Mouse (Mus musculus): Measurements from ENCODE around the gene Samd4.

Samd4 gene

DNA sequence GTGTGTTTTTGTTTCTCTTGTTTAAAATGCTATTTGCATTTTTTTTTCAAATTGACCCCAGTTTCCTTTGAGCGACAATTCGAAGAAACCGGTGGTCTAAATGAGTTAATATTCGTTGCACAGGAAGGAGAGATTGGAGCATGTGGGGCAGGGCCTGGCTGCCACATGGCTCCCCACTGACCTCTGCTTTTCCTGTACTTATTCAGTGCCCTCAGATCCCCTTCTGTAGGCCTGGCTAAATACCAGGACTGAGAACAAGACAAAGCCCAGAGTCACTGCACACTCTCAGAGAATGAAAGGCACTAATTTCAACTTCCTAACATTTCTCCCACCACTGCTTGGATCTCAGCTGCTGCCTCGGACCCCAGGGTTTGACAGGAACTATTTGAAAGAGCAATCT lies 182.4 kb downstream of the Samd4 start:
- in situ Hi-C loops (cut with MboI, MseI), result no loop called here

DNA sequence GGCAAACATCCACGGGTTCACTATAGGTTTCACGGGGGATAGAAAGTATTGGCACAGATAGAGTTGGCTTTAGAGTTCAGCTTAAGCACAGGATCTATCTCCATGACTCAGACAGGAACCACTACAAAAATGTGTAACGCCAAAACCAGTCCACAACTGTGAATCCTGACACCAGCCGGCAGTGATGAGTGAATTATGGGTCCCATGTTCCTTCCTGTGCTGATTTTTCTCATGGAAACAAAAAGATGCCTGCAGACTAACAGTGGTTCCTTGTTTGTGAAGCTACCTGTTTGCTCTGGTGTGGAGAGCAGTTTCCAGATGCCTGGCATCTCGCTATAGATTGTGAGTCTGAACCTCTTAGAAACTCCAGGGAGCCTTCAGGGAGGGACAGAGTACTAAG lies 184.2 kb downstream of the Samd4 start:
- in situ Hi-C loops (cut with MboI, MseI), result no loop called here

GRCm38 (mm10) chr14:47074045-47074666 lies 191.5 kb downstream of the Samd4 start:
- in situ Hi-C loops (cut with MboI, MseI), result no loop called here

DNA sequence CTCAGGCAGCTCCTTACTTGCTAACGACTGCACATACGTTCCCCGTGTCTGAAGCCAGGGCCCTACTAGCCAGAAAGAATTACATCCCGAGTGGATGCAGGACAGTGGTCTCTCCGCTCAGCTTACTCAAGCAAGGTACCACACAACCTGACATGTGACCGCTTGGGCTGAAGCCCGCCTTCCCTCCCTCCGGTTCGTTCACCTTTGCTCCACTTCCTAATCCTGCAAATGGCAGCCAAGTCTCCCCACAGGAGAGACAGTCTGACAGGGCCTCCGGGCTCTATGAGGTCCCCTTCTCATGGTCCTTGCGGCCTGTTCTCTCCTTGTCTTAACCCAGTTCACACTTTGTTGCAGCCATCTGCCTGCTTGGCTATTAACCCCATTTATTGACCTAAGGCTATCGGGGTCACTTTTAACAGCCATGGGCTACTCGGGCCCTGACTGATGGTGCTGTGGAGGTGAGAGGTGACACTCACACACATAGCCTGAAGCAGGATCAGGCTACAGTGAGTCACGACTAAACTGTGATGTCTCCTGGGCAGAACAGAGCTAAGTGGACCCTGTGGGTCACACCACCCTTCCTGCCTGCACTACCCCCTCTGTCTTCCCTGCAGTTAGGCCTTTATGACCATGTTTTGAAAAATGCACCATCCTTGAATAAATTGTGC lies 192.5 kb downstream of the Samd4 start:
- in situ Hi-C loops (cut with MboI, MseI), result no loop called here

- in situ Hi-C loops (cut with MboI, MseI), result no loop called here
Observed at GRCm38 (mm10) chr14:47075856-47076255, 193.2 kb downstream of the Samd4 start.

GRCm38 (mm10) chr14:47076956-47077575 lies 194.4 kb downstream of the Samd4 start:
- in situ Hi-C loops (cut with MboI, MseI), result no loop called here

GRCm38 (mm10) chr14:47077576-47077970 lies 194.9 kb downstream of the Samd4 start:
- in situ Hi-C loops (cut with MboI, MseI), result no loop called here

DNA sequence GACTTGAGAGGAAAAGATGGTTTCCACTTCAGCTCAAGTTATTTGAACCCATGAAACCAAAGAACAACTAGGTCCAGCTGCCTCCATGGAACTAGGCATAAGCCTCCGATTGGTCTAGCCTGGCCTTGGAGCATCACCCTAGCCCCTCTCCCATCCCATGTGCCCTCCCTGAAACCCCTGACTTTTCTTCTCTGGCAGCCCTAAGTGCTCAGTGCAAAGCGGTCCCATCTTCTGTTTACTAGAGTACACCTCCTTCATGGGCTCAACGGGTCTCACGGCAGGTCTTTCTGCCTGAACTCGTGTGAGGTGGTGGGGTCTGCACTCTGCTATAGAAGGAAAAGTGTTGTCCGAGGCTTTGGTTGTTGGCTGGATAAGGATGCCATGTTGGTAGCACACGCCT lies 197.3 kb downstream of the Samd4 start:
- in situ Hi-C loops (cut with MboI, MseI), result no loop called here

- in situ Hi-C loops (cut with MboI, MseI), result no loop called here
Observed at GRCm38 (mm10) chr14:47083311-47083710, 200.7 kb downstream of the Samd4 start.

- in situ Hi-C loops (cut with MboI, MseI), result no loop called here
Observed at GRCm38 (mm10) chr14:47083838-47084237, 201.2 kb downstream of the Samd4 start.

DNA sequence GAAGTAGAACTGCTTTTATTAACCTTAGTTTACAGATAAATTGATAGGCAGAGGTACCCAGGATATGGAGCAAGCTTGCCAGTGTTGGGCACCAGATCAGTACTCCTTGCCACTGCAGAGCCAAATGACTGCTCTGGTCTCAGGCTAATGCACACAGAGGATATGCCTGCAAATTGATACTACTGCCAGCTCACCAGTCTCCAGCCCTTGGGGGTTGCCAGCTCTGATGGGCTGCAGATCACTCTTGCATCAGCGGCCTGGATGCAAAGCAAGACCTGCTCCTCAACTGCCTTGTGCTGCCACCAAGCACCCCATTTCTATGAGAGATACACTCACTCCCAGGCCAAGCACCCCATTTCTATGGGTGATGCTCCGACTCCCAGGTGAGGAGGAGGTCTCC lies 202.0 kb downstream of the Samd4 start:
- in situ Hi-C loops (cut with MboI, MseI), result loop anchor here (5.0 kb wide), 1 partner anchor 197 kb away; no protein-coding TSS in a partner anchor

DNA sequence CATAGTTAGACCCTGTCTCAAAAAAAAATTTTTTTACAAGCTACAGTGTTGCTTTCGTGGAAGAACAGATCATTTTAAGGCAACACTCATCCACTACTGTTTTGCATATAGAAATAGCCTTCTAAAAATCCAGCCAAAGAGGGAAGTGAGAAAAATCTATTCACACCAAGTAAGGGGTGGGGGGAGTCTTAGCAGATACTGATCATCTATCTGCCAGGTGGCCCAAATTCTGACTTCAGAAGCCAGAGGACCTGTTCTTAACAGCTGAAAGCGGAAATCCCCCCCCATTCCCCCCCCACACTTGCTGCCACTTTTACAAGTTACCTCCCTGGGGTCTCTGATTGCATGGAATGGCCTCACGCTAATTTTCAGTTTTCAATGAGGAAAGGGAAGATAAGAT lies 203.5 kb downstream of the Samd4 start:
- in situ Hi-C loops (cut with MboI, MseI), result loop anchor here (5.0 kb wide), 1 partner anchor 199 kb away; no protein-coding TSS in a partner anchor

DNA sequence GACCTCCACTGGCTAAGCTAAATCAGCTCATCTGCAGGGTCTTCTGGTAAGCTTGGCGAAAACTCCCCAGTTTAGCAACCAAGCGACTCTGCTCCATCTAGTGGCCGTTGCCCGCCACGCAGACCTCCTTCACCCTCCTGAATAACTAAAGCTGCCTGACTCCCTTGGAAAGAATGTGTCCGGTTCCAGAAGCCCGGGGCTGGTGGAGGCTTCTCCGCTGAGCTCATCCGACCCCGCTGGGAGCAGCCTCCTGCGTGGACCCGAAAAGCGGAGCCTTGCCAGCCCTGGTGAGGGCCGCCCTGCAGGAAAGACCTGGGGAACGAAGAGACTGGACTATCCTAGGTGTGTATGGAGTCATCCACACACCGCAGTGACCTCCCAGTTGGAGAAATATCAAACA lies 204.1 kb downstream of the Samd4 start:
- in situ Hi-C loops (cut with MboI, MseI), result loop anchor here (5.0 kb wide), 1 partner anchor 199 kb away; no protein-coding TSS in a partner anchor

GRCm38 (mm10) chr14:47087182-47087581 lies 204.5 kb downstream of the Samd4 start:
- in situ Hi-C loops (cut with MboI, MseI), result loop anchor here (5.0 kb wide), 1 partner anchor 200 kb away; no protein-coding TSS in a partner anchor

GRCm38 (mm10) chr14:47087669-47088250 lies 205.1 kb downstream of the Samd4 start:
- in situ Hi-C loops (cut with MboI, MseI), result loop anchor here (5.0 kb wide), 1 partner anchor 200 kb away; no protein-coding TSS in a partner anchor

DNA sequence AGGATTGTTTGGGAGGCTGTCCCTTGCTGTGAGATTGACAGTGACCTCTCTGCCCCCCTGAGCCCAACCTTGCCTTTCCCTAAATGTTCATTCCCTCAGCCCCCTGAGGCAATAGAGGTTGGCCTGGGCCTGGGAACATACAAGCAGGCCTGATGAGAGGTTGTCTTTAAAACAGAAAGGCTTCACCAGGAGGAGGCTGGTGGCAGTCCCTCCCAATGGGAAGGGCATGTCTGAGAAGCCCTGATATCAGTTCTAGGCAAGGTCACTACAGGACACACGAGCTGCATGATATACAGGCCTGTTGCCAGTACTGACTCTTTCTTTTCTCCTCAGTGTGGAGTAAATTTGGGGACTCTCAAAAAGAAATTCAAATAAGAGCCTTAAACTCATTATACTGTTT lies 205.7 kb downstream of the Samd4 start:
- in situ Hi-C loops (cut with MboI, MseI), result loop anchor here (5.0 kb wide), 1 partner anchor 201 kb away; no protein-coding TSS in a partner anchor

GRCm38 (mm10) chr14:47089153-47089552 lies 206.5 kb downstream of the Samd4 start:
- in situ Hi-C loops (cut with MboI, MseI), result loop anchor here (5.0 kb wide), 1 partner anchor 202 kb away; no protein-coding TSS in a partner anchor

GRCm38 (mm10) chr14:47091908-47092307 lies 209.3 kb downstream of the Samd4 start:
- in situ Hi-C loops (cut with MboI, MseI), result loop anchor here (5.0 kb wide), 1 partner anchor 85 kb away; no protein-coding TSS in a partner anchor

- in situ Hi-C loops (cut with MboI, MseI), result loop anchor here (5.0 kb wide), 1 partner anchor 84 kb away; no protein-coding TSS in a partner anchor
Observed at GRCm38 (mm10) chr14:47093355-47093792, 210.7 kb downstream of the Samd4 start.

DNA sequence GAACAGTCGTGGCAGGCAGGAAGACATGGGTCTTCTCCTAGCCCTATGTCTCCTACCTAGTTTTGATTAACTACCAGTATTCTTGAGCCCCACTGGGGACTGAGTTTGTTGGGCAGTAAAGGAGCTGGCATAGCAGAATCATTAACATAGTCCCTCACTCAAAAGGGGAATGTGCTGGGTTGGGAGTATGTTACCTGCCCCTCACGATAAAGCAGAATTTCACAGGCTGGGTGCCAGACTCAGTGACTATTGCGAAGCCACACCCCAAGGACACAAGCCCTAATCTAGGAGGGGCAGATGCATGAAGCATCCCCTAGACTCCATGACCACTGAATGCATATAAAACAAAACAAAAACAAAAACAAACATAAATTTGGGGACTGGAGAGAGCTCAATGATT lies 212.4 kb downstream of the Samd4 start:
- in situ Hi-C loops (cut with MboI, MseI), result no loop called here

- in situ Hi-C loops (cut with MboI, MseI), result no loop called here
Observed at GRCm38 (mm10) chr14:47096357-47096756, 213.7 kb downstream of the Samd4 start.
